Mouse (Mus musculus) heart, embryonic 16.5 days (tissue): ENCODE results near the gene Adamtsl3. TPM values are rescaled to one million over a fixed set of nuclear protein-coding genes. Genes with fewer than 3 reads are reported as not detected.

Experiments
- ATAC-seq: fragments of 200-750 bp; cut with Nextera tagmentation; replicated peaks from 2 replicates; pipeline ENCODE4 v1.8.0; 2017; ENCODE audit warnings: moderate number of reproducible peaks; ENCODE audit not compliant: insufficient read depth, low FRiP score; ENCODE audit errors: extremely low read depth
- H3K27ac ChIP-seq: fragments of 300-500 bp; sonication (generic); 2 replicates; pipeline ENCODE4 v1.5.1; 2014; ENCODE audit warnings: mild to moderate bottlenecking, low read length, control low read depth, moderate library complexity
- H3K27me3 ChIP-seq: fragments of 300-500 bp; sonication (generic); 2 replicates; pipeline ENCODE4 v1.6.1; 2014; ENCODE audit warnings: low read length, mixed read lengths; ENCODE audit not compliant: control insufficient read depth, insufficient read depth
- H3K36me3 ChIP-seq: fragments of 300-500 bp; sonication (generic); 2 replicates; pipeline ENCODE4 v1.6.1; 2014; ENCODE audit not compliant: control insufficient read depth, insufficient read depth
- H3K4me1 ChIP-seq: fragments of 300-500 bp; sonication (generic); 2 replicates; pipeline ENCODE4 v1.6.1; 2014; ENCODE audit warnings: low read length, mixed read lengths; ENCODE audit not compliant: control insufficient read depth, insufficient read depth
- H3K4me2 ChIP-seq: fragments of 300-500 bp; sonication (generic); 2 replicates; pipeline ENCODE4 v1.6.1; 2014; ENCODE audit warnings: low read depth, mild to moderate bottlenecking, control low read depth, low read length
- H3K4me3 ChIP-seq: fragments of 300-500 bp; sonication (generic); 2 replicates; pipeline ENCODE4 v1.5.1; 2014; ENCODE audit warnings: mild to moderate bottlenecking, control low read depth, low read length
- H3K9ac ChIP-seq: fragments of 300-500 bp; sonication (generic); 2 replicates; pipeline ENCODE4 v1.6.1; 2014; ENCODE audit warnings: low read length, control low read depth
- H3K9me3 ChIP-seq: fragments of 300-500 bp; sonication (generic); replicated peaks from 2 replicates; pipeline ENCODE4 v1.6.1; 2016; ENCODE audit warnings: low read length; ENCODE audit not compliant: control insufficient read depth
- WGBS: fragments of 180-500 bp; shearing (Covaris S2); extraction: QIAGEN DNeasy Blood & Tissue Kit; methylation state at CpG from one replicate; pipeline ENCODE4 v1.1.7; 2014; 5-methylcytosine and 5-hydroxymethylcytosine counted together
- polyA plus RNA-seq: library from polyadenylated mRNA; unstranded; fragments of >200 nt; fragmentation: Nextera tagmentation; extraction: Ambion mirVana; gene quantifications from 2 replicates; pipeline ENCODE4 v1.2.1, GENCODE M21; 2015

Adamtsl3 gene
- polyA plus RNA-seq = 1.6 and 2.6 TPM in 2 replicates

DNA sequence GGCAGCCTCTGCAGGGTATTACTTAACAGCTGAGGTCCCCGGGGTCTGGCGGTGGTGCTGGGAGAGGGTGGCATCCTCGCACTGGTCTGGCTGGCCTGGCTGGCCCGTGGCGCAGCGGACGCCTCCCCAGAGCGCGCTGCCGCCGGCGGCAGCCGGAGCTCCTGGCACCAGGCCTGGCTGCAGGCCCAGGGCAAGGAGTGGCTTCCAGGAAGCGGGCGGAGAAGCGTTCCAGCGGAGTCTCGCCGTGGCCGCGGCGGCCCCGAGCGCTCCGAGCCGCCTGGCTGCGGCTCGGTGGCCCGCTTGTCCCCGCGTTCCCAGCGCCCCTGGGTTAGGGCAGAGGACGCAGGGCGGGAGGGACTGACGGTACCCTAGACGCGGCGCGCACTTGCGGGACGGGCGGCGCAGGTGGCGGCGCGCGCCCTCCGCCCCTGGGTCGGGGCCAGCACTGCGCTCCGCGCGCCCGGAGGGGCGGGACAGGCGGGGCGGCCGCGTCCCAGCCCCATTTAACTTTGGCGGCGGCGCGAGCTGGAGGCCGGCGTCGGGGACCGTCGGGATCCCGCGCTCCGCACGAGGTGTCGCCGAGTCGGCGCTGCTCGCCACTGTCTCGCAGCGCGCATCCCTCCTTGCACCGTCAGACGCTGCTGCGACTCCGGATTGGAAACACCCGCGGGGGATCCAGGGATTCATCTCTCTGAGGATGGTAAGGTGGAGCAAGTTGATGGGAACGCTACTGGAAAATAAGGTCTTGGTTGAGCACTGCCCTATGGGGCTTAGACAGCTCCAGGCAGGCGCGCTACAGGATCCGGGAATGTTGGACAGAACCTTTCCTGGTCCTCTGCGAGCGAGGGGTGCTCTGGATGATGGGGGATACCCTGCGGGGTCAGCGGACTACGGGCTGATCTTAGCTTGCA is at the start of gene Adamtsl3:
Gene Adamtsl3 (plus strand): TSS at position 484 of the 911 bp plus-strand sequence.
- peaks cover 44% of the 10 kb centered on the region for H3K27me3 ChIP-seq
- under 1% methylated on average over 82 of the region's 95 CpGs for WGBS
- peak within 1 kb of the TSS; percentile 74 for H3K9ac ChIP-seq
- H3K4me2 ChIP-seq = peak within 1 kb of the TSS; percentile 86
- ATAC-seq = peak; percentile 76
- H3K4me1 ChIP-seq = 0 out of 2 replicates have a peak, but pooled peaks cover 6% of the 10 kb centered on the region
- H3K27ac ChIP-seq = no peak within 1 kb of the TSS
- H3K4me3 ChIP-seq = peak within 1 kb of the TSS; percentile 66
- peaks cover 3% of the 10 kb centered on the region for H3K9me3 ChIP-seq
- no peaks in the 10 kb centered on the region for H3K36me3 ChIP-seq

DNA sequence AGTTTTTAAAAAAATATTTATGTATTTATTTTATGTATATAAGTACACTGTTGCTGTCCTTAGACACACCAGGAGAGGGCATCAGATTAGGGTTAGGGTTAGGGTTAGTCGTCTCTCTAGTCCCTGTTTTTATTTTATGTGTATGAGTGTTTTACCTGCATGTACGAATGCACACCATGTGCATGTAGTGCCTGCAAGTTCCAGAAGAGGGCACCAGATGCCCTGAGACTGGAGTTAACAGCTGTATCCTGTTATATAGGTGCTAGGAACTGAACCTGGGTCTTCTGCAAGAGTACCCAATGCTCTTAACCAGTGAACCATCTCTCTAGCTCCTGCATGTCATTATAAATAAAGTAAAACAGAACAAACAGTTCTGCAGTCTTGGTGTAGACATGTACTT is 48.3 kb upstream of the Adamtsl3 start:
- no peak overlapping the region for H3K4me3 ChIP-seq
- H3K9me3 ChIP-seq = no peaks in the 10 kb centered on the region
- no peaks in the 10 kb centered on the region for H3K27me3 ChIP-seq
- H3K4me1 ChIP-seq = no peaks in the 10 kb centered on the region
- no peak overlapping the region for H3K4me2 ChIP-seq
- no peak overlapping the region for H3K9ac ChIP-seq
- WGBS = 77% methylated on average over 2 of the region's 2 CpGs
- no peak overlapping the region for H3K27ac ChIP-seq
- H3K36me3 ChIP-seq = no peaks in the 10 kb centered on the region
- no peak for ATAC-seq

DNA sequence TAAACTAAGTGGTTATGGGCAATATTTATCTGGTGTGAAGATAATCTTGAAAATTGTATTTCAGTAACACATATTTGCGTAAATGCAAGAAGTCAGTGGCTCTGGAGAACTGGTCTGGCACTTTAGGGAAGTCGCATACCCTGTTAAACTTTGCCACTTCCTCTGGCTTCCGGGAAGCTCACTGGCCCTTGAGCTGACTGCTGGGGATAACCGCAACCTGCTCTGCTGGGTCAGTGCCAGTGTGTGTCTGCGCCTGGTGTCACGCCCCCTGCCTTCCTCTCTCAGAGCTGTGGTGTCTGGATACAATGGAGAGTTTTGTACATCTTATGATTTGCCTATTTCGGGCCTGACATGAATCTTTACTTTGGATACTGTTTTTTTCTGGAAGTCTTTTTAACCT is 42.1 kb upstream of the Adamtsl3 start:
- H3K36me3 ChIP-seq = no peaks in the 10 kb centered on the region
- no peak overlapping the region for H3K27ac ChIP-seq
- H3K4me1 ChIP-seq = no peaks in the 10 kb centered on the region
- no peak for ATAC-seq
- H3K4me3 ChIP-seq = no peak overlapping the region
- H3K27me3 ChIP-seq = no peaks in the 10 kb centered on the region
- 66% methylated on average over 7 of the region's 7 CpGs for WGBS
- H3K4me2 ChIP-seq = no peak overlapping the region
- H3K9ac ChIP-seq = no peak overlapping the region
- H3K9me3 ChIP-seq = no peaks in the 10 kb centered on the region

DNA sequence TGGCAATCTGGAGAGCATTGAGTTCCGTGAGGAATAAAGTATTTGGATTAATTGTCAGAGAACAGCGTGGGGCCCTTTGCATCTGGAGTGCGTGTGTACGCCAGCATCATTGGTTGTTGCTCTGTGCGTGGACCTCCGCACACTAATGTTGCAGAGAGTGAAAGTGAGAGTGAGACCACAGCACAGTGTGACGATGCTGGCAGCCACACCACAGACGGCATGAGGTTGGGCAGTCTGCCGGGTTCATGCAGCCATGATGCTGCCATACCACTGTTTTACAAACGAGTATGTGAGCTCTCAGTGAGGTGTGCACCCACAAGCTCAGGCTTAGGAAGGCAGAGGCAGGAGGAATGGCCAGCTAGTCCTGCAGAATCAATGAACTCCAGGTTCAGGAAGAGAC is 41.4 kb upstream of the Adamtsl3 start:
- 81% methylated on average over 10 of the region's 10 CpGs for WGBS
- H3K9me3 ChIP-seq = no peaks in the 10 kb centered on the region
- H3K4me1 ChIP-seq = no peaks in the 10 kb centered on the region
- H3K36me3 ChIP-seq = no peaks in the 10 kb centered on the region
- no peak overlapping the region for H3K4me3 ChIP-seq
- H3K27me3 ChIP-seq = no peaks in the 10 kb centered on the region
- no peak overlapping the region for H3K9ac ChIP-seq
- no peak overlapping the region for H3K27ac ChIP-seq
- no peak for ATAC-seq
- H3K4me2 ChIP-seq = no peak overlapping the region

DNA sequence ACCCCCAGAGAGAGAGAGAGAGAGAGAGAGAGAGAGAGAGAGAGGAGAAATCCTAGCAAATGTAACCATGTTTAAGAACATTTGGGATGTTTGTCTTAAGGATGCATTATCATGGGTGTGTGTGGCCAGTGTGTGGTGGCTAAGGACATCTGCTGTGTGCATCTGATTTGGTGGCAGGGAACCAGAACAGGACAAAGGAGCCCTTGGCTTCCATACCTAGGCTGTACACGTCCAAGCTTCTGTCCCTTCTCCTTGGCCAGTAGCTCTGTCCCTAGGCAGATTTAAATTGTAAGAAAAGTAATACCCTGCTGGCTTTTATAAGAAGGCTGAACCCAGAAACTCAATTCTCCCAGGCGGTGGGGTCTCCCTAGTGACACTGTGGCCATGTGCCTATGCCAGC is 40.9 kb upstream of the Adamtsl3 start:
- Histone ChIP-seq H3K4me1 (no peaks in the 10 kb centered on the region), H3K4me2 (no peak overlapping the region), H3K27ac (no peak overlapping the region), H3K4me3 (no peak overlapping the region), H3K9me3 (no peaks in the 10 kb centered on the region), H3K9ac (no peak overlapping the region), H3K27me3 (no peaks in the 10 kb centered on the region), H3K36me3 (no peaks in the 10 kb centered on the region)
- ATAC-seq = no peak
- 77% methylated on average over 2 of the region's 2 CpGs for WGBS

DNA sequence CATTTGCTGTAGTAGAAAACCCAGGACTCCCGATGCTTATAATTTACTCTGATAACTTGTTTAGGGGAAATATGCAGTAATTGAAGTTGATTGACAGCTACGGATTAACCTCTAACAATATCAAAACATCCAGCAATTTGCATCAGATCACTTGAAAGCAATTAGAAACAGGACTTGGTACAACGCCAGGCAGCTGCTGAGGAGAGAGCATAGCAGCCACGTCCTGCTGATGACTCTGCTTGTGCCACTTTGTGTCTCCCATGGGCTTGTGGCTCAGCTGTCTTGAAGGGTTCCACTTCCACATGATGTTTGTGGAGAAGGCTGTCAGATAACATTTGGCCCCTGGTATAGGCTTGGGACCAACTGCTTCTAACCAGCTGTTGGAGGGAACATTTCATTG is 27.1 kb upstream of the Adamtsl3 start:
- Histone ChIP-seq H3K27ac (no peak overlapping the region), H3K4me3 (no peak overlapping the region), H3K9ac (no peak overlapping the region), H3K9me3 (no peaks in the 10 kb centered on the region), H3K27me3 (no peaks in the 10 kb centered on the region), H3K4me2 (no peak overlapping the region), H3K36me3 (no peaks in the 10 kb centered on the region), H3K4me1 (no peaks in the 10 kb centered on the region)
- WGBS = 65% methylated on average over 4 of the region's 4 CpGs
- no peak for ATAC-seq

DNA sequence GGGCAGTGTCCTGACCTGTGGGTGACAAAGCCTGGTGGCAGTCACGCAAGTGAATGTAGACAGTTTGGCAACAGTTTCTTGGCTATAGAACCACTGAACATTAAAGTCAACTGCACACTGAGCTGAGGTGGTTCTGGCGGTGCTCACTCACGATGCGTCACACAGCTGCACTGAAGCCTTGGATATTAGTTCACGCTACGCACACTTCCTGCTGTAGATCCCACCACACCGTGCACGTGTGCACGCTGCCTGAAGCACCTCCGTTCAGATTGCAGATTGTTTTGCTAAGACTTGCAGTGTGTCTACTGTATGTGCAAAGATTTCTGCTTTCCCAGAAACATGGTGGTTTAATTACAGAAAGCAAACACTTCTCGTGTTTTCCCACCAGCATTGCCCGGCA is 17.0 kb upstream of the Adamtsl3 start:
- no peaks in the 10 kb centered on the region for H3K9me3 ChIP-seq
- H3K9ac ChIP-seq = no peak overlapping the region
- H3K36me3 ChIP-seq = no peaks in the 10 kb centered on the region
- H3K4me1 ChIP-seq = peaks cover 4% of the 10 kb centered on the region; the same call in 1 of the 2 replicates
- peak overlapping the region; percentile 53 for H3K4me2 ChIP-seq
- peak overlapping the region; percentile 27; the same call in 1 of the 2 replicates for H3K4me3 ChIP-seq
- no peak overlapping the region for H3K27ac ChIP-seq
- 73% methylated on average over 12 of the region's 12 CpGs for WGBS
- ATAC-seq = no peak
- H3K27me3 ChIP-seq = no peaks in the 10 kb centered on the region

DNA sequence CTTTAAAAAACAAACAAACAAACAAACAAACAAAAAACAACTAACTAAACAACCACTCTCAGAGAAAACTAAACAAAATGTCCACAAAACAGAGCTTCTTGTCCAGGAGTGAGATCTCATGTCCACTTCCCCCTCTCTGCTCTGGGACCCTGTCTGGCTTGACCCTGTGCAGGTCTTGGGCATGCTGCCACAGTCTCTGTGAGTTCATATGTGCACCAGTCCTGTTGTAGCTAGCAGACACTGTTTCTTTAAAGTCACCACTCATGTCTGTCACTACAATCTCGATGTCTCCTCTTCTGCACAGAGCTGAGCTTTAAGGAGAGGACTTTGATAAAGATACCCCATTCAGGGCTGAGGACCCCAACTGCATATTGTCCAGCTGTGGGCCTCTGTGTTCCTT is 8.9 kb upstream of the Adamtsl3 start:
- no peaks in the 10 kb centered on the region for H3K9me3 ChIP-seq
- H3K4me1 ChIP-seq = no peaks in the 10 kb centered on the region
- no peak overlapping the region for H3K4me3 ChIP-seq
- WGBS = 25% methylated on average over 1 of the region's 1 CpGs
- no peaks in the 10 kb centered on the region for H3K27me3 ChIP-seq
- H3K36me3 ChIP-seq = no peaks in the 10 kb centered on the region
- no peak overlapping the region for H3K27ac ChIP-seq
- no peak for ATAC-seq
- H3K9ac ChIP-seq = no peak overlapping the region
- H3K4me2 ChIP-seq = no peak overlapping the region

DNA sequence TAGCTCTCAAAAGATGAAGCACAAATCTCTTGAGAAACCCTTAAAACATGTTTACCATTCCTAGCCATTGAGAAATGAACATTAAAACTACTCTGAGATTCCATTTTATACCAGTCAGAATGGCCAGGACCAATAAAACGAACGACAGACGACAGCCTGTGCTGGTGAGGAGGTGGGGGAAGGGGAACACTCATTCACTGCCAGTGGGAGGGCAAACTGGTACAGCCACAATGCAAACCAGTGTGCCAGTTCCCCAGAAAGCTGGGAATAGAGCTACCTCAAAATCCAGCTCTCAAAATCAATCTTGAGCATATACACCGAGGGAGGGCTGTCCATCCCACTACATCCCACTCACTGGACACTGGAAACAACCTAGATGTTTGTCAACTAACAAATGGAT is 8.3 kb upstream of the Adamtsl3 start:
- Histone ChIP-seq H3K4me3 (no peak overlapping the region), H3K4me1 (no peaks in the 10 kb centered on the region), H3K4me2 (no peak overlapping the region), H3K27me3 (peaks cover under 1% of the 10 kb centered on the region; the same call in 1 of the 2 replicates), H3K9ac (no peak overlapping the region), H3K27ac (no peak overlapping the region), H3K9me3 (no peaks in the 10 kb centered on the region), H3K36me3 (no peaks in the 10 kb centered on the region)
- no peak for ATAC-seq
- 65% methylated on average over 4 of the region's 4 CpGs for WGBS
